Comparison of ENCODE assay signal across 15 mouse cellular contexts in genomic region chr4:104563512-104563911, GRCm38 (mm10).
DNase-seq lines count a peak whose midpoint lies in the region.
"Had no signal": no experiment of that assay in that cellular context is flagged by ENCODE, and none has a peak within 500 bp of the region (broad histone marks: within the 10 kb centered on the region; RNA-seq: fewer than 3 reads in every experiment).

No protein-coding gene starts in this region.

- DNase-seq in frontal cortex, adult 2 months (ENCODE audit: extremely low spot score in 1 of 2, low spot score in 1 of 2): peak; percentile 13 to 38
- no peak for DNase-seq in frontal cortex, postnatal 10 days (ENCODE audit: low spot score in 2 of 2)
- peak; percentile 12 to 22 for DNase-seq in left cerebral cortex, adult 18-20 months (ENCODE audit: low spot score in 2 of 2)
- no peak for DNase-seq in left cerebral cortex, postnatal 10 days (ENCODE audit: extremely low spot score in 1 of 2, low spot score in 2 of 2)
- peak; percentile 45 for DNase-seq in right cerebral cortex, adult 2 months (ENCODE audit: low spot score in 2 of 2)
- DNase-seq in right cerebral cortex, postnatal 10 days (ENCODE audit: low spot score in 2 of 2): no peak
- DNase-seq in kidney, postnatal 14 days: no peak
- DNase-seq: adrenal gland, postnatal 14 days; cerebellum, adult 18-20 months; cerebellum, adult 9-11 months; cerebellum, postnatal 36 days; gastrocnemius, adult 2 months; gastrocnemius, postnatal 25 days; heart, postnatal 10 days; heart, postnatal 4 days had no signal

- intact Hi-C loops in left cerebral cortex, postnatal 10 days (cut with DNase I): no loop called here

Comparison
In these comparisons a context has a peak if more than half of its experiments do, and no peak if none do; other contexts are left out.
1. DNase-seq: peak in frontal cortex, adult 2 months (2 of 2), left cerebral cortex, adult 18-20 months (2 of 2) and right cerebral cortex, adult 2 months (2 of 2); none in frontal cortex, postnatal 10 days (0 of 2), left cerebral cortex, postnatal 10 days (0 of 2), right cerebral cortex, postnatal 10 days (0 of 2) and kidney, postnatal 14 days (single experiment).